Mouse (Mus musculus) olfactory bulb, adult 2 months (tissue): ENCODE measurements at regions not wholly inside any gene's neighbourhood (a gene's known extent, or its start where the extent isn't known, plus 50 kb on each side); places are given as distances from the start of the nearest gene placed in this dataset.

Source experiments
- H3K27ac ChIP-seq: fragments of 200-500 bp; 2 replicates; pipeline ENCODE4 v1.5.1; 2012; ENCODE audit warnings: low read depth, low read length; ENCODE audit not compliant: insufficient read depth
- H3K4me1 ChIP-seq: fragments of 200-500 bp; 2 replicates; pipeline ENCODE4 v1.6.1; 2012; ENCODE audit warnings: low read length; ENCODE audit not compliant: control insufficient read depth, insufficient read depth
- H3K4me3 ChIP-seq: fragments of 200-500 bp; 2 replicates; pipeline ENCODE4 v1.5.1; 2012; ENCODE audit warnings: mild to moderate bottlenecking, low read depth, low read length, moderate library complexity; ENCODE audit not compliant: insufficient read depth
- CTCF ChIP-seq: fragments of 200-500 bp; IDR thresholded peaks from 2 replicates; pipeline ENCODE4 v1.5.1; 2012; ENCODE audit warnings: low read depth, mild to moderate bottlenecking, low read length, moderate library complexity; ENCODE audit not compliant: insufficient read depth
- POLR2A ChIP-seq: fragments of 200-500 bp; IDR thresholded peaks from 2 replicates; pipeline ENCODE4 v1.6.1; 2012; ENCODE audit warnings: mild to moderate bottlenecking, low read depth, low read length, moderate library complexity; ENCODE audit not compliant: insufficient read depth
- WGBS: fragments of 180-500 bp; shearing (Covaris S2); methylation state at CpG from one replicate; pipeline ENCODE4 v1.1.7; 2018; 5-methylcytosine and 5-hydroxymethylcytosine counted together

- TF ChIP-seq POLR2A: no peak
- no peak for TF ChIP-seq CTCF
- Histone ChIP-seq H3K4me1 (no peaks in the 10 kb centered on the region), H3K4me3 (no peak overlapping the region), H3K27ac (no peak overlapping the region)
- WGBS: 75% methylated on average over 7 of the region's 7 CpGs
Measured at GRCm38 (mm10) chr4:56231414-56231813, 508.5 kb upstream of the Gm26657 start.

GRCm38 (mm10) chr4:56230451-56230850 is 509.4 kb upstream of the Gm26657 start:
- TF ChIP-seq CTCF (no peak), POLR2A (no peak)
- Histone ChIP-seq H3K4me1 (no peaks in the 10 kb centered on the region), H3K4me3 (no peak overlapping the region), H3K27ac (no peak overlapping the region)
- 56% methylated on average over 1 of the region's 1 CpGs for WGBS

- WGBS: 94% methylated on average over 1 of the region's 1 CpGs
- Histone ChIP-seq H3K4me1 (no peaks in the 10 kb centered on the region), H3K27ac (no peak overlapping the region), H3K4me3 (no peak overlapping the region)
- no peak for TF ChIP-seq POLR2A
- TF ChIP-seq CTCF: no peak
Measured at GRCm38 (mm10) chr4:56226493-56226892, 513.4 kb upstream of the Gm26657 start.

- TF ChIP-seq POLR2A (no peak), CTCF (no peak)
- H3K27ac ChIP-seq: no peak overlapping the region
- no peaks in the 10 kb centered on the region for H3K4me1 ChIP-seq
- no peak overlapping the region for H3K4me3 ChIP-seq
- WGBS: 73% methylated on average over 3 of the region's 3 CpGs
Measured at GRCm38 (mm10) chr4:56224542-56224941, 515.3 kb upstream of the Gm26657 start.

GRCm38 (mm10) chr4:56222023-56222776 is 517.7 kb upstream of the Gm26657 start:
- no peak overlapping the region for H3K4me3 ChIP-seq
- TF ChIP-seq POLR2A: no peak
- TF ChIP-seq CTCF: no peak
- no peaks in the 10 kb centered on the region for H3K4me1 ChIP-seq
- 38% methylated on average over 8 of the region's 8 CpGs for WGBS
- no peak overlapping the region for H3K27ac ChIP-seq

GRCm38 (mm10) chr4:56220531-56220930 is 519.3 kb upstream of the Gm26657 start:
- WGBS: 84% methylated on average over 8 of the region's 8 CpGs
- TF ChIP-seq CTCF (no peak), POLR2A (no peak)
- Histone ChIP-seq H3K4me1 (no peaks in the 10 kb centered on the region), H3K27ac (no peak overlapping the region), H3K4me3 (no peak overlapping the region)

- H3K4me1 ChIP-seq: no peaks in the 10 kb centered on the region
- no peak overlapping the region for H3K27ac ChIP-seq
- no peak for TF ChIP-seq POLR2A
- TF ChIP-seq CTCF: no peak
- no peak overlapping the region for H3K4me3 ChIP-seq
- 95% methylated on average over 2 of the region's 2 CpGs for WGBS
Measured at GRCm38 (mm10) chr4:56209499-56209898, 530.4 kb upstream of the Gm26657 start.

- WGBS: 63% methylated on average over 5 of the region's 5 CpGs
- no peak overlapping the region for H3K27ac ChIP-seq
- H3K4me3 ChIP-seq: no peak overlapping the region
- no peaks in the 10 kb centered on the region for H3K4me1 ChIP-seq
- TF ChIP-seq CTCF: no peak
- no peak for TF ChIP-seq POLR2A
Measured at GRCm38 (mm10) chr4:56207726-56208125, 532.1 kb upstream of the Gm26657 start.

GRCm38 (mm10) chr4:56205069-56205468 is 534.8 kb upstream of the Gm26657 start:
- no peak overlapping the region for H3K4me3 ChIP-seq
- 76% methylated on average over 1 of the region's 1 CpGs for WGBS
- H3K4me1 ChIP-seq: no peaks in the 10 kb centered on the region
- TF ChIP-seq CTCF (no peak), POLR2A (no peak)
- H3K27ac ChIP-seq: no peak overlapping the region

GRCm38 (mm10) chr4:56193365-56193764 is 546.5 kb upstream of the Gm26657 start:
- no peak overlapping the region for H3K4me3 ChIP-seq
- WGBS: 86% methylated on average over 2 of the region's 2 CpGs
- TF ChIP-seq POLR2A (no peak), CTCF (no peak)

More at GRCm38 (mm10) chr4:56193365-56193764, 546.5 kb upstream of the Gm26657 start:
- Histone ChIP-seq H3K4me1 (no peaks in the 10 kb centered on the region), H3K27ac (no peak overlapping the region)
